Mouse (Mus musculus): ENCODE measurements around the gene Ubtd1.

- TF ChIP-seq CTCF (IDR thresholded peaks at IDR 0.05; ENCODE audit: control insufficient read depth, insufficient read depth, insufficient read length) (no peak), MAX (IDR thresholded peaks at IDR 0.05) (no peak), USF1 (IDR thresholded peaks at IDR 0.05; ENCODE audit: low read depth) (no peak)
Observed at GRCm38 (mm10) chr19:41934124-41934523, 47.4 kb upstream of the Ubtd1 start.

All from C2C12 (cell line).